Mouse (Mus musculus): ENCODE results near the gene Ndufa6.

DNA sequence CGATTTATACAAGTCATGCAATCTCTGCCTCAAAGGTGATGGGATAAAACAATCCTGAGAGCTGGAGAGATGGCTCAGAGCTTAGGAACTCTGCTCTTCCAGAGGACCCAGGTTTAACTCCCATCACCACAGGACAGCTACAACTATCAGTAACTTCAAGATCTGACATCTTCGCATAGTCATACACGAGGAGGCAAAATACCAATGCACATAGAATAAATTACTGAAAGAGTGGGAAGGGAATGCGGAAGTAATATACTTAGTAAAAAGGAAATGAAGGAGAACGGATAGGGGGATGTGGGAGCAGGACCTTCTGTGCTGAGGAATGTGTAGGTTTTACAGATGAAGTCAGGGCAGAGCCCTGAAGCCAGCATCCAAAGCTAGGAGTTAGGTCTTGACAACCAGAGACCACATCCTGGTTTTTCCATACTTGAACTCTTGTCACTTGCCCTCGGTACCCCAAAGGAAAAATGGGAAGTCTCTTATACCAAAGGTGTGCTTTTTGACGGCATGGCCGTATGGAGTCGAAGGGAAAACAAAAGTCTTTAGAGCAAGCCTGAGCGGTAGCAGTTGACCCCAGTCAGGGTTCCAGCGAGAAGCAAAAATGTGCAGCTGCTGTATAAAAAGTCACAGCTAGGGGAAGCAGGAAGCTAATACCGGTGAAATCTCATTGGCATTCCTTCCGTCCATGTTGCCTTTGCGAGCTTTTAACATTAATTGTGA is 7.4 kb downstream of the Ndufa6 start:
- TF ChIP-seq CTCF (conservative IDR thresholded peaks at IDR 0.05; ENCODE audit: low read length) (no peak), NANOG (IDR thresholded peaks at IDR 0.05; ENCODE audit: borderline replicate concordance, low read length) (no peak), POU5F1 (IDR thresholded peaks at IDR 0.05; ENCODE audit: borderline replicate concordance, low read length) (no peak)

All from E14TG2a.4 (cell line).